In genomic region chr2:144386296-144386695, GRCm38 (mm10) we compare ENCODE assay signal across 22 mouse cellular contexts. TPM values are rescaled to one million over a fixed set of nuclear protein-coding genes. Genes with fewer than 3 reads are reported as not detected.
"Had no signal": no experiment of that assay in that cellular context is flagged by ENCODE, and none has a peak within 500 bp of the region (broad histone marks: within the 10 kb centered on the region; RNA-seq: fewer than 3 reads in every experiment).

No protein-coding gene starts in this region.

- H3K9ac ChIP-seq: liver, embryonic 13.5 days had no signal

- H3K27ac ChIP-seq: left cerebral cortex, adult 2 months; liver, embryonic 13.5 days; stomach, postnatal 0 days had no signal

- H3K27me3 ChIP-seq: liver, embryonic 13.5 days had no signal

- H3K4me2 ChIP-seq: liver, embryonic 13.5 days; midbrain, embryonic 11.5 days had no signal

- DNase-seq: kidney, postnatal 10 days; kidney, postnatal 36 days; layer of hippocampus, postnatal 36 days; liver, embryonic 13.5 days; lung, adult 2 months; lung, postnatal 14 days; lung, postnatal 4 days; midbrain, embryonic 14.5 days; thymus, adult 2 months; thymus, postnatal 14 days; thymus, postnatal 4 days had no signal

- H3K9me3 ChIP-seq: liver, embryonic 13.5 days had no signal

- H3K4me3 ChIP-seq: left cerebral cortex, adult 2 months; liver, embryonic 13.5 days had no signal

RNA-seq across cellular contexts. Expression of gene Pet117, which starts 17.5 kb away (rescaled TPM):
- total RNA-seq: liver, adult 2 months; megakaryocyte progenitor cell, adult 5-6 weeks; megakaryocyte-erythroid progenitor cell, adult 5-6 weeks; midbrain, postnatal 0 days had no signal
- polyA plus RNA-seq: limb, embryonic 14.5 days; liver, adult 2 months; lung, adult 2 months; midbrain, embryonic 11.5 days; neural tube, embryonic 11.5 days; neural tube, embryonic 14.5 days; thymus, adult 2 months had no signal

RNA-seq across cellular contexts. Expression of gene Ovol2, which starts 54.4 kb away (rescaled TPM):
- total RNA-seq: megakaryocyte progenitor cell, adult 5-6 weeks; megakaryocyte-erythroid progenitor cell, adult 5-6 weeks; midbrain, postnatal 0 days had no signal
- polyA plus RNA-seq: liver, adult 2 months; liver, embryonic 13.5 days; liver, embryonic 16.5 days; midbrain, embryonic 14.5 days; midbrain, postnatal 0 days; neural tube, embryonic 11.5 days; neural tube, embryonic 14.5 days had no signal
